Mouse (Mus musculus) lung, postnatal 0 days (tissue): ENCODE measurements at regions not wholly inside any gene's neighbourhood (a gene's known extent, or its start where the extent isn't known, plus 50 kb on each side); places are given as distances from the start of the nearest gene placed in this dataset.
A peak's percentile ranks its signal among the peaks of the same experiment; 100 is the strongest.

Experiments
- ATAC-seq: fragments of 200-750 bp; cut with Nextera tagmentation; 2 replicates; pipeline ENCODE4 v1.8.0; 2017; ENCODE audit warnings: moderate library complexity
- DNase-seq: peaks from one replicate; pipeline ENCODE4 v3.0.0-alpha.2; 2016; ENCODE audit warnings: low spot score
- H3K27ac ChIP-seq: fragments of 300-500 bp; sonication (generic); 2 replicates; pipeline ENCODE4 v1.5.1; 2014; ENCODE audit warnings: antibody characterized with exemption, mild to moderate bottlenecking, low read length, mixed read lengths
- H3K27me3 ChIP-seq: fragments of 300-500 bp; sonication (generic); replicated peaks from 2 replicates; pipeline ENCODE4 v1.6.1; 2014; ENCODE audit warnings: low read length, mixed read lengths; ENCODE audit not compliant: insufficient read depth
- H3K36me3 ChIP-seq: fragments of 300-500 bp; sonication (generic); 2 replicates; pipeline ENCODE4 v1.6.1; 2014; ENCODE audit warnings: low read length, mixed read lengths; ENCODE audit not compliant: insufficient read depth
- H3K4me1 ChIP-seq: fragments of 300-500 bp; sonication (generic); 2 replicates; pipeline ENCODE4 v1.6.1; 2014; ENCODE audit warnings: antibody characterized with exemption, low read depth, low read length, mixed read lengths; ENCODE audit not compliant: insufficient read depth
- H3K4me2 ChIP-seq: fragments of 300-500 bp; sonication (generic); replicated peaks from 2 replicates; pipeline ENCODE4 v1.6.1; 2014; ENCODE audit warnings: low read depth, mild to moderate bottlenecking, low read length, moderate library complexity, mixed read lengths
- H3K4me3 ChIP-seq: fragments of 300-500 bp; sonication (generic); 2 replicates; pipeline ENCODE4 v1.5.1; 2014; ENCODE audit warnings: low read depth, low read length
- H3K9ac ChIP-seq: fragments of 300-500 bp; sonication (generic); replicated peaks from 2 replicates; pipeline ENCODE4 v1.6.1; 2014; ENCODE audit warnings: low read depth, mild to moderate bottlenecking
- H3K9me3 ChIP-seq: fragments of 300-500 bp; sonication (generic); 2 replicates; pipeline ENCODE4 v1.6.1; 2016; ENCODE audit warnings: low read length, mixed read lengths
- CTCF ChIP-seq: IDR thresholded peaks from 2 replicates; pipeline ENCODE4 v1.5.1; 2016; ENCODE audit warnings: antibody characterized with exemption, mild to moderate bottlenecking
- EP300 ChIP-seq: IDR thresholded peaks from 2 replicates; pipeline ENCODE4 v1.6.1; 2016; ENCODE audit warnings: antibody characterized with exemption, mild to moderate bottlenecking, control low read depth
- WGBS: fragments of 180-500 bp; shearing (Covaris S2); extraction: QIAGEN DNeasy Blood & Tissue Kit; methylation state at CpG from one replicate; pipeline ENCODE4 v1.1.7; 2014; 5-methylcytosine and 5-hydroxymethylcytosine counted together

- ATAC-seq (no peak), DNase-seq (no peak)
- H3K9ac ChIP-seq, result no peak overlapping the region
- TF ChIP-seq EP300, result no peak
- TF ChIP-seq CTCF, result no peak
- H3K4me3 ChIP-seq, result no peak overlapping the region
- WGBS, result 43% methylated on average over 4 of the region's 4 CpGs
- no peak overlapping the region for H3K27ac ChIP-seq
- H3K4me1 ChIP-seq, result no peaks in the 10 kb centered on the region
- H3K36me3 ChIP-seq, result no peaks in the 10 kb centered on the region
- H3K9me3 ChIP-seq, result no peaks in the 10 kb centered on the region
- H3K27me3 ChIP-seq, result no peaks in the 10 kb centered on the region
- H3K4me2 ChIP-seq, result no peak overlapping the region
These were observed 76.1 kb upstream of the Olfm4 start for GRCm38 (mm10) chr14:79907761-79908160.

GRCm38 (mm10) chr14:79905574-79905973 lies 78.3 kb upstream of the Olfm4 start:
- Histone ChIP-seq H3K27me3 (no peaks in the 10 kb centered on the region), H3K4me1 (no peaks in the 10 kb centered on the region), H3K27ac (no peak overlapping the region), H3K9me3 (no peaks in the 10 kb centered on the region), H3K4me2 (no peak overlapping the region), H3K9ac (no peak overlapping the region), H3K4me3 (no peak overlapping the region), H3K36me3 (no peaks in the 10 kb centered on the region)
- TF ChIP-seq EP300, result no peak
- TF ChIP-seq CTCF, result no peak
- 88% methylated on average over 2 of the region's 2 CpGs for WGBS
- ATAC-seq (no peak), DNase-seq (no peak)

- no peak; the same call in 1 of the 2 replicates for ATAC-seq
- no peaks in the 10 kb centered on the region for H3K27me3 ChIP-seq
- 7% methylated on average over 1 of the region's 1 CpGs for WGBS
These were observed 81.5 kb upstream of the Olfm4 start for GRCm38 (mm10) chr14:79902355-79902754.

GRCm38 (mm10) chr14:79898240-79898639 lies 85.6 kb upstream of the Olfm4 start:
- no peak overlapping the region for H3K27ac ChIP-seq
- peak; percentile 62; the same call in 1 of the 2 replicates for ATAC-seq
- DNase-seq, result peak; percentile 53

More at GRCm38 (mm10) chr14:79902355-79902754, 81.5 kb upstream of the Olfm4 start:
- no peak for TF ChIP-seq CTCF
- no peak for TF ChIP-seq EP300
- Histone ChIP-seq H3K36me3 (no peaks in the 10 kb centered on the region), H3K9ac (no peak overlapping the region), H3K9me3 (no peaks in the 10 kb centered on the region), H3K27ac (no peak overlapping the region), H3K4me2 (no peak overlapping the region), H3K4me1 (no peaks in the 10 kb centered on the region; the same call in 1 of the 2 replicates), H3K4me3 (no peak overlapping the region)
- no peak for DNase-seq

GRCm38 (mm10) chr14:79893241-79893640 lies 90.6 kb upstream of the Olfm4 start:
- Histone ChIP-seq H3K27ac (no peak overlapping the region), H3K4me2 (no peak overlapping the region), H3K36me3 (no peaks in the 10 kb centered on the region), H3K27me3 (no peaks in the 10 kb centered on the region), H3K9ac (no peak overlapping the region), H3K9me3 (no peaks in the 10 kb centered on the region), H3K4me3 (no peak overlapping the region), H3K4me1 (no peaks in the 10 kb centered on the region; the same call in 1 of the 2 replicates)
- DNase-seq (no peak), ATAC-seq (no peak)
- TF ChIP-seq CTCF (no peak), EP300 (no peak)
- 81% methylated on average over 4 of the region's 4 CpGs for WGBS

More at GRCm38 (mm10) chr14:79898240-79898639, 85.6 kb upstream of the Olfm4 start:
- TF ChIP-seq CTCF (no peak), EP300 (no peak)
- H3K4me1 ChIP-seq, result no peaks in the 10 kb centered on the region; the same call in 1 of the 2 replicates
- no peaks in the 10 kb centered on the region for H3K27me3 ChIP-seq
- no peak overlapping the region for H3K9ac ChIP-seq
- H3K9me3 ChIP-seq, result no peaks in the 10 kb centered on the region
- H3K36me3 ChIP-seq, result no peaks in the 10 kb centered on the region
- 0 out of 2 replicates have a peak overlapping the region, but pooled peaks have one; percentile 5 for H3K4me2 ChIP-seq
- no peak overlapping the region for H3K4me3 ChIP-seq
- 1% methylated on average over 5 of the region's 5 CpGs for WGBS

DNA sequence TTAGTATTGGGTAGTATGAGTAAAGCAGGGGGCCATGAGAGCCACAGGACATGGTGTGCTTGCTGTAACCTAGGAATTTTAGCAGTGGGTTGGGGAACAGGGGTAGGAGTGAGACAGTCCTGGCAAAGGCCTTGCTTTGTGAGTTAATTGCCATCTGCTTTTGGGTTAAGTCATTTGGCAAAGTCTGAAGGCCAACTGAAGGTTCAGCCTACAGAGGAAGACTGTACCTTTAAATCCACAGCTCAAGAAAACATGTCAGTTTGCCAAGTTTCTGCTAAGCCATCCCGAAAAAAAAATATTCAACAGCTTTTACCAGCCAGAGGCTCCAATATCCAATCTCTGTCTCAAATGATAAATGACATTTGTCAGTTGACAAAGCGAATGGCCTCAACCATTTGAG lies 93.2 kb upstream of the Olfm4 start:
- H3K36me3 ChIP-seq, result no peaks in the 10 kb centered on the region
- H3K4me2 ChIP-seq, result no peak overlapping the region
- H3K27ac ChIP-seq, result no peak overlapping the region
- no peak for DNase-seq
- no peaks in the 10 kb centered on the region for H3K9me3 ChIP-seq
- H3K9ac ChIP-seq, result no peak overlapping the region
- ATAC-seq, result no peak
- no peaks in the 10 kb centered on the region for H3K4me1 ChIP-seq
- 48% methylated on average over 2 of the region's 2 CpGs for WGBS
- no peak overlapping the region for H3K4me3 ChIP-seq
- H3K27me3 ChIP-seq, result no peaks in the 10 kb centered on the region
- TF ChIP-seq EP300, result no peak
- no peak for TF ChIP-seq CTCF

DNA sequence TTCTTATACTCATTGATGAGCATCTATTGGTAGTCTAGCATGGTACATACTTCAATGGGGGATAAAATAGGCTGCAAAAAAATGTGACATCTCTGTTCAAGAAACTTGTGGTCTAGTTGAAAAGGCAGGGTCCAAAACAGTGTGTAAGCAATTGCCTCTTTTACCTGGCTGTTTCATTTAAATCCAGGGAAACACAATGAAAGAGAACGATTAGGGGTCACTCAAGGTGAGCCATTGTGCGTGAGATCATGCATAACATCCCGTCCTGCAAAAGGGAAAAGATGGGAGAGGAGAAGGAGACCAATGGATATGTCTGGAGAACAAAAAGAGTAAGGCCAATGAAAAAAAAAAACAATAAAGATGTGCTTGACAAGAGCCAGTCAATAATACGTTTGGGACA lies 93.6 kb upstream of the Olfm4 start:
- Histone ChIP-seq H3K4me1 (no peaks in the 10 kb centered on the region), H3K4me3 (no peak overlapping the region), H3K9ac (no peak overlapping the region), H3K36me3 (no peaks in the 10 kb centered on the region), H3K27ac (no peak overlapping the region), H3K9me3 (no peaks in the 10 kb centered on the region), H3K4me2 (no peak overlapping the region), H3K27me3 (no peaks in the 10 kb centered on the region)
- TF ChIP-seq CTCF, result no peak
- no peak for TF ChIP-seq EP300
- WGBS, result 77% methylated on average over 4 of the region's 4 CpGs
- ATAC-seq (no peak), DNase-seq (no peak)
